ENCODE assay signal across 8 mouse cellular contexts in the genomic region with DNA sequence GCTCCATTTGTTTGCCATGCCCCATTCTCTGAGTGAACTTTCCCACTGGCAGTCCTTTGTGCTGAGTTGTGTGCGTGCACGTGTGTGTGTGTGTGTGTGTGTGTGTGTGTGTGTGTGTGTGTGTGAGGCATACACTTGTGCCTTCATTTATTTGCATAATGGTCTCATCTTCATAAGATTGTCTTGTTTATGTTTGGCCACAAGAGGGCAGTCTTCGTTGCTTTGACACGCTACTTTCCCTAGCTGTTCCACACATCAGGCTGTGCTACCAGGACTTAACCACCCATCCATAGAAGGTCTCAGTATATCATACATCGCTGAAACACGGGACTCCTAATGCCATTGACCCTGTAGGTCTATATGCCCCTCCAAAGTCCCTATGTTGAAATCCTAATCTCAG. TPM values are rescaled to one million over a fixed set of nuclear protein-coding genes. Genes with fewer than 3 reads are reported as not detected.
DNase-seq lines count a peak whose midpoint lies in the region; ATAC-seq and TF ChIP-seq lines count a peak whose summit lies in the region.

No protein-coding gene starts in this region.

- ATAC-seq in forebrain, embryonic 15.5 days (replicated peaks) = peak; percentile 55
- ATAC-seq in hindbrain, postnatal 0 days = peak; percentile 82
- ATAC-seq in monocyte, adult 5-6 weeks (replicated peaks; ENCODE audit: insufficient number of reproducible peaks, low FRiP score, low TSS enrichment, poor library complexity, severe bottlenecking) = 0 out of 2 replicates have a peak, but pooled peaks have one; percentile 35

- H3K4me2 ChIP-seq in forebrain, embryonic 15.5 days (replicated peaks) = no peak overlapping the region
- no peak overlapping the region for H3K4me2 ChIP-seq in hindbrain, postnatal 0 days (ENCODE audit: low read depth, low read length)

- H3K9ac ChIP-seq in forebrain, embryonic 15.5 days (replicated peaks) = no peak overlapping the region
- H3K9ac ChIP-seq in hindbrain, postnatal 0 days (replicated peaks; ENCODE audit: low read length) = no peak overlapping the region

- DNase-seq in 3134 (ENCODE audit: extremely low read depth, insufficient read length, low spot score) (peak; percentile 43), ES-CJ7 (ENCODE audit: low read depth, low spot score) (peak; percentile 87)
- peak; percentile 13 for DNase-seq in cerebellum, adult 11-12 months
- DNase-seq in hindbrain, postnatal 0 days (ENCODE audit: low spot score) = peak; percentile 88
- peak; percentile 51 for DNase-seq in left cerebral cortex, postnatal 4 days
- peak; percentile 57 for DNase-seq in thymus, postnatal 0 days (ENCODE audit: low spot score)

- intact Hi-C loops in left cerebral cortex, postnatal 4 days (cut with DNase I) = no loop called here

- H3K4me1 ChIP-seq in forebrain, embryonic 15.5 days = no peaks in the 10 kb centered on the region
- H3K4me1 ChIP-seq in hindbrain, postnatal 0 days (ENCODE audit: insufficient read depth, low read length) = no peaks in the 10 kb centered on the region

- no peak overlapping the region for H3K27ac ChIP-seq in forebrain, embryonic 15.5 days (replicated peaks)
- no peak overlapping the region for H3K27ac ChIP-seq in hindbrain, postnatal 0 days

- no peaks in the 10 kb centered on the region for H3K9me3 ChIP-seq in forebrain, embryonic 15.5 days
- no peaks in the 10 kb centered on the region for H3K9me3 ChIP-seq in hindbrain, postnatal 0 days (ENCODE audit: low read length)

- peak; percentile 90 for TF ChIP-seq CTCF in hindbrain, postnatal 0 days (IDR thresholded peaks at IDR 0.05; ENCODE audit: low read depth)

- H3K36me3 ChIP-seq in forebrain, embryonic 15.5 days = no peaks in the 10 kb centered on the region
- no peaks in the 10 kb centered on the region for H3K36me3 ChIP-seq in hindbrain, postnatal 0 days (ENCODE audit: insufficient read depth, low read length)

- 6% methylated on average over 6 of the region's 6 CpGs for WGBS in forebrain, embryonic 15.5 days
- 7% methylated on average over 6 of the region's 6 CpGs for WGBS in hindbrain, postnatal 0 days

- no peak overlapping the region for H3K4me3 ChIP-seq in forebrain, embryonic 15.5 days
- no peak overlapping the region for H3K4me3 ChIP-seq in hindbrain, postnatal 0 days (ENCODE audit: low read length)

- H3K27me3 ChIP-seq in forebrain, embryonic 15.5 days = no peaks in the 10 kb centered on the region
- no peaks in the 10 kb centered on the region for H3K27me3 ChIP-seq in hindbrain, postnatal 0 days (ENCODE audit: insufficient read depth, low read length)

RNA-seq across cellular contexts. Expression of a gene that starts 39.3 kb away (rescaled TPM):
- 0.64 and 1.0 TPM in 2 replicates for polyA plus RNA-seq in forebrain, embryonic 15.5 days (2015; fragmentation: Nextera tagmentation; extraction: Ambion mirVana)
- total RNA-seq in hindbrain, postnatal 0 days (2014; rRNA removed) = 2.8 TPM in 1 of 2 replicates, not detected in the other
- polyA plus RNA-seq in hindbrain, postnatal 0 days (2015; fragmentation: Nextera tagmentation; extraction: Ambion mirVana) = 1.2 and 1.3 TPM in 2 replicates
- not detected for total RNA-seq in left cerebral cortex, postnatal 4 days (2021)
- total RNA-seq in monocyte, adult 5-6 weeks (2017) = not detected in 3 replicates
- 1.2 TPM in 2 replicates for polyA plus RNA-seq in thymus, postnatal 0 days (2015; fragmentation: Nextera tagmentation; extraction: Ambion mirVana)

Comparison
In these comparisons a context has a peak if more than half of its experiments do, and no peak if none do; other contexts are left out.
1. DNase-seq: peak in every context shown above with its lines; median percentile 88 in hindbrain, postnatal 0 days; 87 in ES-CJ7; 57 in thymus, postnatal 0 days; 51 in left cerebral cortex, postnatal 4 days; 43 in 3134; 13 in cerebellum, adult 11-12 months.